Mouse (Mus musculus) urinary bladder, postnatal 10 days (tissue): Measurements from ENCODE around the gene Entpd3.
A peak's percentile ranks its signal among the peaks of the same experiment; 100 is the strongest.

Source experiments
- DNase-seq: peaks from one replicate; pipeline ENCODE4 v3.0.0; 2022; ENCODE audit warnings: low spot score

Gene Entpd3

DNA sequence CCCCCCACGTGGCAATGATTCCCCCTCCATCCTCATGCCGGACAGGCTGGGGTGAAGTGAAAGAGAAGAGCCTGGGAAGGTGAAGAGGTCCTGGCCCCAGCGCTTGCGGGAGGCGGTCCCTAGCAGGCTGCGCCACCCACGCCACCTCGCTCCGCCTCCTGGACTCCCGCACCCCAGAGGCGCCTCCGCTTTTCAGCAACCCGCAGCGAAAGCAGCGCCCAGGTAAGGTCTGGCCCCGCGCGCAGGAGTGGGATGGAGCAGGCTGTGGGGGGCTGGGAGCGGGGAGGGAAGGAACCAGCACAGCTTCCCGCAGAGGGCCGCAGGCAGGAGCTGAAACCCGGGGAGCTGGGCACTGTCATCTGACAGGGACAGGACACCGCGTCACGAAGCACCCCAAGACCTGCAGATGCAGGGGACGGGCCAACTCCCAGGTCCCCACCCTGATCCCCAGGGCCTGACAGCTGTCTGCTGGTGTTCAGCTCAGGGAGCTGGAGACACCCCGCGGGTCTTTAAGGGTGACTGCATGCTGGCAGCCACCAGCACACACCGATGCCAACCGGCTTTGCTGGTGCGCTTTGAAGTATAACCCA lies at the start of gene Entpd3:
Entpd3 (plus strand) TSS at position 157 of the 590 bp plus-strand sequence.
- no peak for DNase-seq

GRCm38 (mm10) chr9:120491509-120491908 lies 48.1 kb upstream of the Entpd3 start:
- no peak for DNase-seq

GRCm38 (mm10) chr9:120492010-120492399 lies 47.6 kb upstream of the Entpd3 start, which contains the start of gene Eif1b:
Eif1b (plus strand) TSS chr9:120492232.
- no peak for DNase-seq

DNA sequence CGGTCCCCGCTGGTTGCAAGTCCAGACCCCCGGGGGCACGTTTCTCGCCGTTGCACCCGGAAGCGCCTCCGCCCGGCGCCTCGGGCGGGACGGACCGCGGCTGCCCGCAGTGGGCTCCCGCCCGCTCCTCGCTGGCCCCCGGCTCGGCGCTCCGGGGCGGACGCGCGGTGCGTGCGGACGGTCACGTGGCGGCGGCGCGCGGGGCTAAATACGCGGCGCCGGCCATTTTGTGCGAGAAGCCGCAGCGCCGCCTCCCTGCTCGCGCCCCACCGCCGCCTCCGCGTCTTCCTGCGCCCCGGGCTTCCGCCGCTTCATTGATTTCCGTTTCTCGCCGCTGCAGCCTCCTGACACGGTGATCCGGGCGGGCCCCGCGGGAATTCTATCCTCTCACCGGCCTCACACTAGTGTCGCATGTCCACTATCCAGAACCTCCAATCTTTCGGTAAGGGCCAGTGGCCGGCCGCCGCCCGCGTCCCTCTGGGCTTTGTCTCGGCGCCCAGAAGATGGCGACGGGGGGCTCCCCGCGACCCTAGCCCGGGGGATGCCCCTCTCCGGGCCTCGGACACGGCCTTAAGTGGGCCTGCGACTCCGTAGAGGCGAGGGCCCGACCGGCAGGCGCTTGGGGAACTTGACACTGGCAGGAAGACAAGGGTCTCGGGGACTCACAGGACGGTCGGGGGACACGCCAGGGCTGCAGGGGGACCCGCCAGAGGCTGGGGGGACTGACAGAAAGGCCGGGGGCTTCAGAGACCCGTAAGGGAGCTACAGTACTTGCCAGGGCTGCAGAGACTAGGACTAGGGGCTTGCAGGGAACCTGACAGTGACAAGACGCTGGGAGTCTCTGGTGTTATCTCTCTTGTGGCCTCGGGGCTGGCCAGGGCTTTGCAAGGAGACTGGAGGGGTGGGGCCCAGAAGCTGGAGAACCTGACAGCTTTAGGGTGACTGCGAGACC lies 46.9 kb upstream of the Entpd3 start:
- DNase-seq, result peak; percentile 23

DNA sequence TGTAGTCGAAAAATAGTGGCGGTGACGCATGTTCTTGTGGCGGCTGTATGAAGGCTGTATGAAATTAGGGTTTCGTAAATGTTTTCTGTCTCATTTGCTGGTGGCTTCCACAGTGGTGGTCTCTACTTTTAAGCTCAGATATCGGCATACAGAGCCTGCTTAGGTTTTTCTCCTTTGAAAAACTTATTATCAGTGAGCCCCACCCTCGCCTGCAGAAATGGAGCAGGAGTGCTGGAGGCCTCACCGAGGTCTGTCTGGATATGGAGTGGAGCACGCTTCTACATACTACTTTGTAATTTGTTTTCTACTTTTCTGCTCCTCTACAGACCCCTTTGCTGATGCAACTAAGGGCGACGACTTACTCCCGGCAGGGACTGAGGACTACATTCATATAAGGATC lies 45.8 kb upstream of the Entpd3 start:
- no peak for DNase-seq

DNA sequence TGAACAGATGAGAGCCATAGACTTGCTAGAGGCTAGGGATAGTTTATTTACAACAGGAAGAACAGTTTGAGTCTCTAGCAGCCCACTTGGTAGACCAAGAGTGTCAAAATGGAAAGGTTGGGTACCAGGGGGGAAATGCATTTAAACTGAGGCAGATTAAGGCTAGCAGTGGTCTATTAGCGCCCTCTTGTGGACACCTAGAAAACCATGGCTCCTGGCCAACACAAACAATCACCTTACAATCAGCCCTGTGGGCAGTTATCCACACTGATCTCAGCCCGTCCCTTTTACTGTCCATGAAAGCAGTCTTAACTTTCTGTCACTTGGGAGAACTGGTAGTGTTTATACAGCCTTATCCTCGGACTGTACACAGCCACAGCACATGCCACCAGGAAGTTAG lies 42.9 kb upstream of the Entpd3 start:
- no peak for DNase-seq

DNA sequence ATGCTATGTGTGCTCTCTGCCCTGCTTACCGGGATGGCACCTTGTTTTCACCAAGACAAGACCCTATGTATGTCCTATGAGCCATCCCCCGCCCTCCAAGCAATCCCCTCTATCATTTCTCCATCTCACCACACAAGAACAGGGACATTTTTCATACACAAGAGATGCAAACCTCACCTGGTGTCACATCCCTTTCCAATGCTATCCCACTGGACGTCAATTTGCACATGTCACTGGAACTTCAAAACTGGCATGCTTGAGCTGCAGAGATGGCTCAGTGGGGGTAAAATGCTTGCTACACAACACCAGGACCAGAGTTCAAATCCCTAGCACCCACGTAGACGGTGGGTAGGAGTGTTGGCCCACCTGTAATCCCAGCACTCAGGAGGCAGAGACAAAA lies 41.6 kb upstream of the Entpd3 start:
- DNase-seq, result no peak

DNA sequence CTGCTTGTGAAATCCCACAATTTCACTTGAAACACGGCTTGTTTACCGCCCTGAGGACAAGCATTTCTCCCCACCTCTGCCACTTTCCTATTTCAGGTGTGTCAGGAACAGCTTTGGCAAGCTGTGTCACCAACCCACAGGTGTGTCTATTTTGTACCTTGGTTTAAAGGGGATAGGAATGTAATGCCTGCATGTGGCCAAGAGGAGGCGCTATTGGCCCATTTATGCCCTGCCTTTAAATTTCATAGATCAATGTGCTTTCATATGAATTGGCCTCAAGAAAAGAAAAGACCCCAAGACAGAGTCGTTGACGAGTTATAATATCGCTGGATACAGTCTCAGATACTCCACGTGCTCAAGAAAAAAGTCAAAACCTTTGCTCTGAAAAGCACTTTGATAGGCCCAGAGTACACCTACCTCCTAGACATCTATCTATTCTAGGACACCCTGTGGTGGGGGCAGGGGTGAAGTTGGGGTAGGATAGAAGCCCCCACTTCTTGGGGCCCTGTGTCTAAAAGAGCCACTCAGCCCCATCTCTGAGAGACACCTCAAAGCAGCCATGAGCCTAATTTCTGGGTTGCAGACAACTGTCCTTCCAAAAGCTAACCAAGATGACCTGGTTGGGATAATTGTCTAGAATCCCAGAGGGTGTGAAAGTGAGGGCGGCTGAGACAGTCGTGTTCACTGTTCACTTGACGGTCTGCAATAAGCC lies 38.3 kb upstream of the Entpd3 start:
- DNase-seq, result no peak

GRCm38 (mm10) chr9:120502013-120502412 lies 37.6 kb upstream of the Entpd3 start:
- no peak for DNase-seq

GRCm38 (mm10) chr9:120504423-120504822 lies 35.2 kb upstream of the Entpd3 start:
- DNase-seq, result no peak

GRCm38 (mm10) chr9:120511781-120512180 lies 27.8 kb upstream of the Entpd3 start:
- DNase-seq, result no peak

DNA sequence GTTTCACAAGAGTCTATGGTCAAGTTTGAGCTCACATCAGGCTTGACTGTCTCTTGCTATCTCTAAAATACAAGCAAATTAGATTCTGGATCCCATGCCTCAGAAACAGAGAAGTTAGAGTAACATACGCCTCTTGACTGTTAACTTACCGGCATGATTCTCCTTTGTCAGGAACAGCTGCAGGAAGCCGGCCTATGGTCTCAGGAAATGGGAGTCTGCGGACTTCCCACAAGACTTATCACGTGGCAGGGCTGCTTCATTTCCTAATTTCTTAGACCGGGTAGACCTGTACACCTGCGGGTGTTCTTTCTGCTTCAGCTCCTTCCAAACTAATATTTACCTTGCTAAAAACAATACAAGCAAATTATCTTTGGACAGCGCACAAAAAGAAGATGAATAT lies 22.9 kb upstream of the Entpd3 start:
- DNase-seq, result no peak

- DNase-seq, result no peak
Observed at GRCm38 (mm10) chr9:120518946-120519345, 20.7 kb upstream of the Entpd3 start.

GRCm38 (mm10) chr9:120519469-120520125 lies 20.0 kb upstream of the Entpd3 start:
- DNase-seq, result no peak

- DNase-seq, result no peak
Observed at GRCm38 (mm10) chr9:120521161-120521560, 18.5 kb upstream of the Entpd3 start.

GRCm38 (mm10) chr9:120527270-120527669 lies 12.3 kb upstream of the Entpd3 start:
- no peak for DNase-seq

GRCm38 (mm10) chr9:120527919-120528318 lies 11.7 kb upstream of the Entpd3 start:
- DNase-seq, result no peak

DNA sequence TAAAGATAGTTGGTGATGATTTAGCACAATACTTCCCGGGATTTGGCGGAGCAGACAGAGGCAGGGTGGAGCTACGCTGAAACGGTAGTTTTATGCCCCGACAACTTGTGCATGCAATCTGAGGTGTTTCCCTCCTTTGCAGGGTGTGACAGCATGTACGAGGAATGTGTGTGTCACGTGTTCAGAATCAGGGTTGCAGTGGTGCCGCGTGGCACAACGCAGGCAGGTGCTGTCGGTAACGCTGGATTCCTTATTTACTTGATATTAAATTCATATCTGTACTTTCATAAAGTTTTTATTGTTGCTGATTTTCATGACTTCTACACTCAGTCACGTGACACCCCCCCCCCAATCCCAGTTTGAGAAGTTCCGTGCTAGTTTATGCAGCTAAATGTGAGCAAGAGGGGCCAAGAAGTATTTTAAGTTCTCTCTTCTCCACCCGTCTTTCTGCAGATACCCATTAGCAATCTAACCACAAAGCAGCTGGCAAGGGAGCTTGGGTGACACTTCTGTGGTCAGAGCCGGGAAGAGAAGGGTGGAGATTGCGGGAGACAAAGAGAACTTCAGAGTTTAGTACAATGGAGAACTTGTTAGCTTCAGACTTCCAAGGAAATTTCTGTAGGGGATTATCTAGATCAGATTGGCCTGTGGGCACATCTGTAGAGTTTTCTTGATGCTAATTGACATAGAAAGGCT lies 10.7 kb upstream of the Entpd3 start:
- DNase-seq, result no peak

DNA sequence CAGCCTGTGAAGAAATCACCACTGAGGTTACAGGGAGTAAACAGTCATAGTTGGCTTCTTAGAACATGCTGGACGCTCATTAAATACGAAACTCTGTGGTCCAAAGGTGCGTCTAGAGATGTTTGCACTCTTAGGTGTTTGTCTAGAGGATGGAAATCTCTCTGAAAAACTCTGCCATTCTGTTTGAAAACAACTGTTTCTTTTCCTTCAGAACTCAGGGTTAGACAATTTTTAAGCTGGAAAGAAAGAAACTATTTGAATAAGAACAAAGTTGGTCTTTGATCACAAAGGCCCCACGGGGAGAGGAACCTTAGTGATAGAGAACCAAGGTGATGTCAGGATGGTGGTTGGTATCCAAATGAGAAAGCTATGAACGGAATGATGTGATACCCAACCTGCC lies 9.1 kb upstream of the Entpd3 start:
- no peak for DNase-seq

DNA sequence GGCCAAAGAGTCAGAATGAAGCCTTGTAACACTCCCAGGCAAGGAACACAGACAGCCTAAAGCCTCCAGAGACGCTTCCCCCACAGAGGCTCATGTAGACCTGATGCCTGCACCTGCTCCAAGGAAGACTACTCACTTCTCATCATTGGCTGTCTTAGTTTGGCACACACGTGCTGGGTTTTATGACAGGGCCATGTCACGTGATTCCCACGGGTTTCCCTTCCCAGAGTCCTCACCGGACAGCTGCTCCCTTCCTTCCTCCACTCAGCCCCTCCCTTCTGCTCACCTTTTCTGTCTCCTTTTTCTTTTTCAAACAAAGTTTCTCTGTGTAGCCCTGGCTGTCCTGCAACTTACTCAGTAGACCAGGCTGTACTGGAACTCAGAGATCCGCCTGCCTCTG lies 7.6 kb upstream of the Entpd3 start:
- DNase-seq, result no peak

GRCm38 (mm10) chr9:120532691-120533090 lies 6.9 kb upstream of the Entpd3 start:
- DNase-seq, result no peak
